9 mouse cellular contexts compared by ENCODE assay signal in genomic region chr5:123251834-123252233, GRCm38 (mm10). TPM values are rescaled to one million over a fixed set of nuclear protein-coding genes. Genes with fewer than 3 reads are reported as not detected.
DNase-seq lines count a peak whose midpoint lies in the region; ATAC-seq and TF ChIP-seq lines count a peak whose summit lies in the region.
"Had no signal": no experiment of that assay in that cellular context is flagged by ENCODE, and none has a peak within 500 bp of the region (broad histone marks: within the 10 kb centered on the region; RNA-seq: fewer than 3 reads in every experiment).

TSS of gene Wdr66 (plus strand) at chr5:123252102.

- ATAC-seq in CD4-positive, CD25-positive, alpha-beta regulatory T cell, adult 4 months = peak; percentile 64
- peak; percentile 97 for ATAC-seq in forebrain, embryonic 14.5 days
- ATAC-seq in heart, postnatal 0 days (ENCODE audit: insufficient read depth, low read depth) = peak; percentile 87
- no peak for ATAC-seq in liver, embryonic 12.5 days
- ATAC-seq in stomach, embryonic 15.5 days (ENCODE audit: insufficient read depth, low FRiP score, low read depth) = peak; percentile 78; the same call in 1 of the 2 replicates

- peak; percentile 85 for TF ChIP-seq CTCF in heart, postnatal 0 days (IDR thresholded peaks at IDR 0.05; ENCODE audit: low read depth)

- peak; percentile 72 for DNase-seq in cerebellum, adult 11-12 months
- peak; percentile 98 for DNase-seq in forebrain, embryonic 14.5 days (ENCODE audit: low spot score)
- peak; percentile 86 for DNase-seq in heart, postnatal 0 days (ENCODE audit: low spot score)
- DNase-seq in kidney, postnatal 25 days = peak; percentile 87 to 92
- peak; percentile 95 for DNase-seq in neural tube, embryonic 10.5 days (ENCODE audit: extremely low spot score, low spot score)

- H3K27me3 ChIP-seq in forebrain, embryonic 14.5 days (replicated peaks; ENCODE audit: control insufficient read depth, insufficient read depth, low read length) = no peaks in the 10 kb centered on the region
- no peaks in the 10 kb centered on the region for H3K27me3 ChIP-seq in heart, postnatal 0 days (ENCODE audit: control insufficient read depth, insufficient read depth, low read length)
- H3K27me3 ChIP-seq in liver, embryonic 12.5 days (replicated peaks) = peaks cover 31% of the 10 kb centered on the region
- H3K27me3 ChIP-seq in stomach, embryonic 15.5 days (replicated peaks) = no peaks in the 10 kb centered on the region

- H3K9me3 ChIP-seq in forebrain, embryonic 14.5 days (replicated peaks; ENCODE audit: control insufficient read depth, low read length) = no peaks in the 10 kb centered on the region
- no peaks in the 10 kb centered on the region for H3K9me3 ChIP-seq in heart, postnatal 0 days (replicated peaks; ENCODE audit: control insufficient read depth, low read length)
- H3K9me3 ChIP-seq in liver, embryonic 12.5 days (replicated peaks) = no peaks in the 10 kb centered on the region
- no peaks in the 10 kb centered on the region for H3K9me3 ChIP-seq in stomach, embryonic 15.5 days
- H3K9me3 ChIP-seq: G1E had no signal

- H3K36me3 ChIP-seq in forebrain, embryonic 14.5 days (ENCODE audit: control insufficient read depth, insufficient read depth, low read length) = peaks cover 13% of the 10 kb centered on the region
- peaks cover 9% of the 10 kb centered on the region; the same call in 1 of the 2 replicates for H3K36me3 ChIP-seq in heart, postnatal 0 days (replicated peaks; ENCODE audit: control insufficient read depth, insufficient read depth, low read length)
- H3K36me3 ChIP-seq in liver, embryonic 12.5 days = peaks cover 20% of the 10 kb centered on the region
- H3K36me3 ChIP-seq in stomach, embryonic 15.5 days = no peaks in the 10 kb centered on the region

- 4% methylated on average over 18 of the region's 18 CpGs for WGBS in forebrain, embryonic 14.5 days
- 4% methylated on average over 18 of the region's 18 CpGs for WGBS in heart, postnatal 0 days
- WGBS in liver, embryonic 12.5 days (ENCODE audit: insufficient replicate concordance) = 8% methylated on average over 18 of the region's 18 CpGs
- 2% methylated on average over 18 of the region's 18 CpGs for WGBS in stomach, embryonic 15.5 days

- no peak for TF ChIP-seq EP300 in heart, postnatal 0 days (IDR thresholded peaks at IDR 0.05; ENCODE audit: low read depth)

- peaks cover 4% of the 10 kb centered on the region; the same call in 1 of the 2 replicates for H3K4me1 ChIP-seq in forebrain, embryonic 14.5 days (ENCODE audit: control insufficient read depth, insufficient read depth, low read length)
- no peaks in the 10 kb centered on the region for H3K4me1 ChIP-seq in heart, postnatal 0 days (ENCODE audit: control insufficient read depth, insufficient read depth)
- peaks cover 8% of the 10 kb centered on the region for H3K4me1 ChIP-seq in liver, embryonic 12.5 days
- H3K4me1 ChIP-seq in stomach, embryonic 15.5 days = peaks cover 3% of the 10 kb centered on the region; the same call in 1 of the 2 replicates

- H3K4me2 ChIP-seq in forebrain, embryonic 14.5 days (ENCODE audit: low read length) = peak within 1 kb of the TSS; percentile 59
- peak within 1 kb of the TSS; percentile 51 for H3K4me2 ChIP-seq in heart, postnatal 0 days (ENCODE audit: low read depth, low read length)
- peak within 1 kb of the TSS; percentile 48 for H3K4me2 ChIP-seq in liver, embryonic 12.5 days
- H3K4me2 ChIP-seq in stomach, embryonic 15.5 days = peak within 1 kb of the TSS; percentile 63

- no peak within 1 kb of the TSS for H3K27ac ChIP-seq in forebrain, embryonic 14.5 days (ENCODE audit: low read depth, low read length)
- no peak within 1 kb of the TSS for H3K27ac ChIP-seq in heart, postnatal 0 days (ENCODE audit: low read depth)
- H3K27ac ChIP-seq in liver, embryonic 12.5 days = no peak within 1 kb of the TSS
- no peak within 1 kb of the TSS for H3K27ac ChIP-seq in stomach, embryonic 15.5 days

- peak within 1 kb of the TSS; percentile 22 for H3K4me3 ChIP-seq in forebrain, embryonic 14.5 days (ENCODE audit: low read depth, low read length)
- H3K4me3 ChIP-seq in heart, postnatal 0 days (ENCODE audit: low read depth, low read length) = 0 out of 2 replicates have a peak within 1 kb of the TSS, but pooled peaks have one; percentile 11
- H3K4me3 ChIP-seq in liver, embryonic 12.5 days = 0 out of 2 replicates have a peak within 1 kb of the TSS, but pooled peaks have one; percentile 7
- peak within 1 kb of the TSS; percentile 25 for H3K4me3 ChIP-seq in stomach, embryonic 15.5 days (replicated peaks)

- peak within 1 kb of the TSS; percentile 25; the same call in 1 of the 2 replicates for H3K9ac ChIP-seq in forebrain, embryonic 14.5 days (ENCODE audit: low read length)
- H3K9ac ChIP-seq in heart, postnatal 0 days (replicated peaks; ENCODE audit: low read depth, low read length) = no peak within 1 kb of the TSS
- H3K9ac ChIP-seq in liver, embryonic 12.5 days = no peak within 1 kb of the TSS
- H3K9ac ChIP-seq in stomach, embryonic 15.5 days = no peak within 1 kb of the TSS

RNA-seq across cellular contexts. Expression of gene Wdr66, which starts in this region (rescaled TPM):
- polyA plus RNA-seq in CD4-positive, CD25-positive, alpha-beta regulatory T cell, adult 4 months (2017; shearing (Covaris generic)) = 1 to 10 TPM; 4.7 to 6.1 TPM
- polyA plus RNA-seq in forebrain, embryonic 14.5 days (2014; fragmentation: Nextera tagmentation; extraction: Ambion mirVana) = 2.3 and 2.4 TPM in 2 replicates
- 3.1 and 7.3 TPM in 2 replicates for total RNA-seq in heart, postnatal 0 days (2014; rRNA removed; ENCODE audit: low replicate concordance)
- polyA plus RNA-seq in heart, postnatal 0 days (2015; fragmentation: Nextera tagmentation; extraction: Ambion mirVana) = 3.1 and 4.0 TPM in 2 replicates
- 0.10 and 0.29 TPM in 2 replicates for polyA plus RNA-seq in liver, embryonic 12.5 days (2016; fragmentation: Nextera tagmentation; extraction: Ambion mirVana)
- polyA plus RNA-seq in stomach, embryonic 15.5 days (2015; fragmentation: Nextera tagmentation; extraction: Ambion mirVana) = 0.86 and 0.92 TPM in 2 replicates
- polyA plus RNA-seq: G1E had no signal

Comparison
In these comparisons a context has a peak if more than half of its experiments do, and no peak if none do; other contexts are left out.
1. Peak in ATAC-seq, H3K4me3 ChIP-seq and H3K4me2 ChIP-seq in stomach, embryonic 15.5 days; RNA of the gene not detected or under 1 TPM.